Mouse (Mus musculus) testis, adult 2 months (tissue): Measurements from ENCODE around the gene Plekha7.

Experiments used
- CTCF ChIP-seq: fragments of 200-500 bp; IDR thresholded peaks from 2 replicates; pipeline ENCODE4 v1.5.1; 2012; ENCODE audit warnings: low read depth, mild to moderate bottlenecking, inconsistent platforms, low read length, moderate library complexity; ENCODE audit not compliant: control insufficient read depth, insufficient read depth, insufficient replicate concordance
- POLR2A ChIP-seq: fragments of 200-500 bp; IDR thresholded peaks from 2 replicates; pipeline ENCODE4 v1.6.1; 2012; ENCODE audit warnings: low read depth, mild to moderate bottlenecking, inconsistent platforms, low read length, moderate library complexity; ENCODE audit not compliant: control insufficient read depth

GRCm38 (mm10) chr7:116198407-116198806, 109.8 kb downstream of the Plekha7 start:
- TF ChIP-seq CTCF (no peak), POLR2A (no peak)
